Mouse (Mus musculus): ENCODE measurements at regions not wholly inside any gene's neighbourhood (a gene's known extent, or its start where the extent isn't known, plus 50 kb on each side); places are given as distances from the start of the nearest gene placed in this dataset.

GRCm38 (mm10) chr2:18445809-18446208 is 53.2 kb upstream of the Dnajc1 start:
- DNase-seq (ENCODE audit: low spot score), result no peak
